Mouse (Mus musculus) neural tube, embryonic 15.5 days (tissue): Measurements from ENCODE around the gene Gm9803. TPM values are rescaled to one million over a fixed set of nuclear protein-coding genes. Genes with fewer than 3 reads are reported as not detected.
A peak's percentile ranks its signal among the peaks of the same experiment; 100 is the strongest.

Source experiments
- ATAC-seq: fragments of 200-750 bp; cut with Nextera tagmentation; 2 replicates; pipeline ENCODE4 v1.8.0; 2017; ENCODE audit warnings: mild to moderate bottlenecking, moderate TSS enrichment, moderate library complexity; ENCODE audit not compliant: low FRiP score
- H3K27ac ChIP-seq: fragments of 300-500 bp; sonication (generic); replicated peaks from 2 replicates; pipeline ENCODE4 v1.5.1; 2015; ENCODE audit warnings: mild to moderate bottlenecking, inconsistent platforms
- H3K27me3 ChIP-seq: fragments of 300-500 bp; sonication (generic); replicated peaks from 2 replicates; pipeline ENCODE4 v1.6.1; 2015; ENCODE audit warnings: inconsistent platforms
- H3K36me3 ChIP-seq: fragments of 300-500 bp; sonication (generic); 2 replicates; pipeline ENCODE4 v1.6.1; 2015; ENCODE audit warnings: inconsistent platforms
- H3K4me1 ChIP-seq: fragments of 300-500 bp; sonication (generic); 2 replicates; pipeline ENCODE4 v1.6.1; 2015; ENCODE audit warnings: inconsistent platforms
- H3K4me2 ChIP-seq: fragments of 300-500 bp; sonication (generic); 2 replicates; pipeline ENCODE4 v1.6.1; 2015; ENCODE audit warnings: inconsistent platforms, mild to moderate bottlenecking, moderate library complexity
- H3K4me3 ChIP-seq: fragments of 300-500 bp; sonication (generic); replicated peaks from 2 replicates; pipeline ENCODE4 v1.5.1; 2015; ENCODE audit warnings: mild to moderate bottlenecking, inconsistent platforms
- H3K9ac ChIP-seq: fragments of 300-500 bp; sonication (generic); replicated peaks from 2 replicates; pipeline ENCODE4 v1.6.1; 2015; ENCODE audit warnings: mild to moderate bottlenecking, inconsistent platforms
- H3K9me3 ChIP-seq: fragments of 300-500 bp; sonication (generic); replicated peaks from 2 replicates; pipeline ENCODE4 v1.6.1; 2016; ENCODE audit warnings: inconsistent platforms
- WGBS: fragments of 180-500 bp; shearing (Covaris S2); methylation state at CpG from one replicate; pipeline ENCODE4 v1.1.7; 2015; ENCODE audit warnings: mixed read lengths; 5-methylcytosine and 5-hydroxymethylcytosine counted together
- polyA plus RNA-seq: library from polyadenylated mRNA; unstranded; fragments of >200 nt; fragmentation: Nextera tagmentation; extraction: Ambion mirVana; gene quantifications from 2 replicates; pipeline ENCODE4 v1.2.1, GENCODE M21; 2015

The Gm9803 gene
- polyA plus RNA-seq, 1 experiment from 2014 or later = 25.6 TPM

GRCm38 (mm10) chr10:43550923-43551322 is 27.0 kb downstream of the Gm9803 start:
- Histone ChIP-seq H3K4me1 (peaks cover 7% of the 10 kb centered on the region), H3K27me3 (no peaks in the 10 kb centered on the region), H3K36me3 (no peaks in the 10 kb centered on the region), H3K27ac (peak overlapping the region; percentile 18; the same call in 1 of the 2 replicates), H3K9me3 (no peaks in the 10 kb centered on the region), H3K4me3 (no peak overlapping the region), H3K9ac (no peak overlapping the region), H3K4me2 (no peak overlapping the region)
- ATAC-seq = peak; percentile 28; the same call in 1 of the 2 replicates
- WGBS = 9% methylated on average over 3 of the region's 3 CpGs

DNA sequence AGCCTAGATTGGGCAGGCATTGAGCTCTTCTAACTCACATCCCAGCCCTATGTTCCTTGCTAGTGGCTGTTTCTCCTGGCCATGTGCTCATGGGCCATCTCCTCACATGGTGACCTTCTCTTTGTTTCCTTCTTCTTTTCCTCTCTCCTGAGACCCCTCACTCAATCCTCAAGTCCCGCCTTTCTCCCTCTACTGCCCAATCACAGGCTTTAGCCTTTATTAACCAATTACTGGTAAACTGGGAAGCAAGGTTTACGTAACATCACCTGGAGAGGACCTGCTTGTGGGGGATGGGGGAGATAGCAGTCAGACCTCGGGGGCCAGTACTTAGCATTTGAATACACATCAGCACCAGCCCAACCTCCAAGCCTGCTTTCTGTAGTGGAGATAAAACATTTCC is 27.5 kb downstream of the Gm9803 start:
- Histone ChIP-seq H3K36me3 (no peaks in the 10 kb centered on the region), H3K4me3 (no peak overlapping the region), H3K27me3 (no peaks in the 10 kb centered on the region), H3K9me3 (no peaks in the 10 kb centered on the region), H3K27ac (peak overlapping the region; percentile 18; the same call in 1 of the 2 replicates), H3K4me2 (no peak overlapping the region), H3K9ac (no peak overlapping the region), H3K4me1 (peaks cover 7% of the 10 kb centered on the region)
- WGBS = 30% methylated on average over 3 of the region's 3 CpGs
- peak; percentile 79 for ATAC-seq

DNA sequence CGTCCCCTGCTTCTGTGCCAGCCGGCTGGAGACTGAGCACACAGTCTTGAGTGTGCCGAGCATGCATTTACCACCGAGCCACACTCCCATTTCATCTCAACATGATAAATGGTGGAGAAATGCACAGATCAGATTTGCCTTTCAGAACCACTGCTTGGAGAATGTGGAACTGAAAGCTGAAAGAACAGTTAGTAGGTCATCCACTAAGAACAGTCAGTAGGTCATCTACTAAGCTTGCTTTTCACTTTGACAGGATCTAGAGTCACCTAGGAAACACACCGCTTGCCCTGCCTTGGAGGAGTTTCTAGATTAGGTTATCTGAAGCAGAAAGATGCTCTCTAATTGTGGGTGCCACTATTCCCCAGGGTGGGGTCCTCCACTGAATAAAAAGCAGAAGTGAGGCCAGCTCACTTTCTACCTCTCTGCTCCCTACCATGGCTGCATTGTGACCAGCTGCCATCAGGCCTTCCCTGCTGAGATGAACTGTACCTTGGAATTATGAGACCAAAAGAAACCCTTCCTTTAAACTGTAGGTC is 33.8 kb downstream of the Gm9803 start:
- Histone ChIP-seq H3K4me3 (no peak overlapping the region), H3K36me3 (no peaks in the 10 kb centered on the region), H3K4me1 (no peaks in the 10 kb centered on the region), H3K27me3 (no peaks in the 10 kb centered on the region), H3K4me2 (no peak overlapping the region), H3K9ac (no peak overlapping the region), H3K27ac (no peak overlapping the region), H3K9me3 (no peaks in the 10 kb centered on the region)
- 92% methylated on average over 5 of the region's 5 CpGs for WGBS
- no peak for ATAC-seq

GRCm38 (mm10) chr10:43559313-43559712 is 35.4 kb downstream of the Gm9803 start:
- no peak for ATAC-seq
- H3K27me3 ChIP-seq = no peaks in the 10 kb centered on the region
- H3K27ac ChIP-seq = no peak overlapping the region
- H3K9me3 ChIP-seq = no peaks in the 10 kb centered on the region
- whole genome bisulfite sequencing = 83% methylated on average over 11 of the region's 11 CpGs
- H3K9ac ChIP-seq = no peak overlapping the region
- no peaks in the 10 kb centered on the region for H3K36me3 ChIP-seq
- H3K4me1 ChIP-seq = no peaks in the 10 kb centered on the region
- H3K4me2 ChIP-seq = no peak overlapping the region
- no peak overlapping the region for H3K4me3 ChIP-seq

GRCm38 (mm10) chr10:43560765-43561164 is 36.9 kb downstream of the Gm9803 start:
- Histone ChIP-seq H3K4me2 (no peak overlapping the region), H3K4me1 (no peaks in the 10 kb centered on the region), H3K9me3 (no peaks in the 10 kb centered on the region), H3K4me3 (no peak overlapping the region), H3K27ac (no peak overlapping the region), H3K9ac (no peak overlapping the region), H3K27me3 (no peaks in the 10 kb centered on the region), H3K36me3 (no peaks in the 10 kb centered on the region)
- 38% methylated on average over 2 of the region's 2 CpGs for WGBS
- no peak for ATAC-seq

DNA sequence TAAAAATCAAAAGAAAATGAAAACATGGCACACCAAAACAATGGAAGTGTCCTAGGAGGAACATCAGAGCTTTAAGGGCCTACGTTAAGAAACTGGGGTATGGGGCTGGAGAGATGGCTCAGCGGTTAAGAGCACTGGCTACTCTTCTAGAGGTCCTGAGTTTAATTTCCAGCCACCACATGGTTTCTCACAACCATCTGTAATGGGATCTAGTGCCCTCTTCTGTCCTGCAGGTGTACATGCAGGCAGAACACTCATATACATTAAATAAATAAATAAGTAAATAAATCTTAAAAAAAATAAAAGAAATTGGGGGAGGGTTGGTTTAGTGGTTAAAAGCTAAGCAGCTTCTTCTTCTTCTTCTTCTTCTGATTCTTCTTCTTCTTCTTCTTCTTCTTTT is 37.4 kb downstream of the Gm9803 start:
- Histone ChIP-seq H3K4me1 (no peaks in the 10 kb centered on the region), H3K36me3 (no peaks in the 10 kb centered on the region), H3K9me3 (no peaks in the 10 kb centered on the region), H3K27ac (no peak overlapping the region), H3K4me2 (no peak overlapping the region), H3K27me3 (no peaks in the 10 kb centered on the region), H3K9ac (no peak overlapping the region), H3K4me3 (no peak overlapping the region)
- no peak for ATAC-seq
- 94% methylated on average over 2 of the region's 2 CpGs for WGBS

Other genes with a start within 250 kb of the Gm9803 start
- gene Bend3, start 45.3 kb upstream of the Gm9803 start, polyA plus RNA-seq = 2.5 and 2.9 TPM in 2 replicates
- 69.5 and 72.1 TPM in 2 replicates for gene 1700021F05Rik, start 16.9 kb downstream of the Gm9803 start, polyA plus RNA-seq
- 638 and 740 TPM in 2 replicates for gene Cd24a, start 54.2 kb downstream of the Gm9803 start, polyA plus RNA-seq